Comparison of ENCODE assay signal across 25 mouse cellular contexts in the genomic region with DNA sequence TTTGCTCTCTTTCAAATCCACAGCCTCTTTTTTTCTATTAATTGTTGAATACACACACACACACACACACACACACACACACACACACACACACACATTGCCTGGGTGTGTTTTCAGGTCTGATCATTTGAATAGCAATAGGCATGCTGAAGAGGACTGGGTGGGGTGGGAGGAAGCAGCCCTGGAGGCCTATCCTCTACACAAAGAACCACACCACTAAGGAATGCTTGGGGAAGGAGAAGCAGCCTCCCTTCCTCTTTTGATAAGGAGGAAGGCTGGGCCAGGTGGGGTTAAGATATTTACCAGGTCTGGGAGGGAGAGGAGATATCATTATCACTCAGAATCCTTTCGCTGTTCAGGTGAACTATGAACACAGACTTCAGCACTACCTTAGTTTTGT. TPM values are rescaled to one million over a fixed set of nuclear protein-coding genes. Genes with fewer than 3 reads are reported as not detected.
DNase-seq lines count a peak whose midpoint lies in the region; ATAC-seq and TF ChIP-seq lines count a peak whose summit lies in the region.
"Had no signal": no experiment of that assay in that cellular context is flagged by ENCODE, and none has a peak within 500 bp of the region (broad histone marks: within the 10 kb centered on the region; RNA-seq: fewer than 3 reads in every experiment).

No protein-coding gene starts in this region.

- no peak overlapping the region for H3K27ac ChIP-seq in heart, embryonic 12.5 days (ENCODE audit: poor library complexity, severe bottlenecking)
- peak overlapping the region; percentile 97 for H3K27ac ChIP-seq in ES-E14 (ENCODE audit: insufficient read depth, low read depth, low read length, poor library complexity, severe bottlenecking)
- no peak overlapping the region for H3K27ac ChIP-seq in stomach, embryonic 16.5 days (ENCODE audit: low read length)
- H3K27ac ChIP-seq: embryonic facial prominence, embryonic 12.5 days; forebrain, embryonic 12.5 days; gastrocnemius, adult 2 months; heart, embryonic 10.5 days; heart, embryonic 15.5 days; hindbrain, embryonic 10.5 days; hindbrain, embryonic 14.5 days; kidney, embryonic 15.5 days had no signal

- peaks cover 5% of the 10 kb centered on the region; the same call in 1 of the 2 replicates for H3K4me1 ChIP-seq in heart, embryonic 12.5 days (replicated peaks)
- peaks cover 12 to 41% of the 10 kb centered on the region in 2 experiments for H3K4me1 ChIP-seq in ES-E14 (ENCODE audit: control insufficient read depth in 2 of 2, insufficient read depth in 2 of 2, low read length in 2 of 2, poor library complexity in 1 of 2)
- no peaks in the 10 kb centered on the region for H3K4me1 ChIP-seq in stomach, embryonic 16.5 days (ENCODE audit: control insufficient read depth, insufficient read depth, low read length)
- H3K4me1 ChIP-seq: forebrain, embryonic 12.5 days; heart, embryonic 15.5 days had no signal

- in situ Hi-C loops in ES-E14 (cut with MboI; ENCODE audit: low sequenced_read_pairs in 2 of 2, unreplicated experiment in 2 of 2): no loop called here

- no peaks in the 10 kb centered on the region for H3K27me3 ChIP-seq in heart, embryonic 12.5 days (replicated peaks)
- H3K27me3 ChIP-seq in stomach, embryonic 16.5 days (ENCODE audit: control insufficient read depth, insufficient read depth, low read length): no peaks in the 10 kb centered on the region
- H3K27me3 ChIP-seq: CH12.LX; embryonic facial prominence, embryonic 12.5 days; forebrain, embryonic 12.5 days; heart, embryonic 15.5 days; kidney, embryonic 15.5 days had no signal

- H3K4me2 ChIP-seq in heart, embryonic 12.5 days: no peak overlapping the region
- H3K4me2 ChIP-seq in stomach, embryonic 16.5 days (ENCODE audit: low read depth, low read length): no peak overlapping the region
- H3K4me2 ChIP-seq: embryonic facial prominence, embryonic 12.5 days; forebrain, embryonic 12.5 days; heart, embryonic 15.5 days; hindbrain, embryonic 14.5 days; kidney, embryonic 15.5 days had no signal

- no peak overlapping the region for H3K9ac ChIP-seq in heart, embryonic 12.5 days
- peak overlapping the region; percentile 66; the same call in 1 of the 2 replicates for H3K9ac ChIP-seq in ES-E14 (ENCODE audit: insufficient read depth, low read depth, low read length, poor library complexity, severe bottlenecking)
- H3K9ac ChIP-seq in stomach, embryonic 16.5 days (ENCODE audit: low read length): no peak overlapping the region
- H3K9ac ChIP-seq: embryonic facial prominence, embryonic 12.5 days; forebrain, embryonic 12.5 days; forebrain, postnatal 0 days; heart, embryonic 15.5 days; hindbrain, embryonic 14.5 days; kidney, embryonic 15.5 days had no signal

- 37% methylated on average over 1 of the region's 1 CpGs for WGBS in heart, embryonic 12.5 days
- 41% methylated on average over 1 of the region's 1 CpGs for WGBS in stomach, embryonic 16.5 days

- H3K36me3 ChIP-seq in heart, embryonic 12.5 days: no peaks in the 10 kb centered on the region
- H3K36me3 ChIP-seq in ES-E14 (ENCODE audit: control insufficient read depth, insufficient read depth, low read length, poor library complexity, severe bottlenecking): peaks cover 2% of the 10 kb centered on the region; the same call in 1 of the 2 replicates
- no peaks in the 10 kb centered on the region for H3K36me3 ChIP-seq in stomach, embryonic 16.5 days (ENCODE audit: control insufficient read depth, insufficient read depth, low read length)
- H3K36me3 ChIP-seq: embryonic facial prominence, embryonic 12.5 days; forebrain, embryonic 12.5 days; heart, embryonic 10.5 days; heart, embryonic 15.5 days; hindbrain, embryonic 10.5 days; kidney, embryonic 15.5 days had no signal

- DNase-seq in heart, adult 9 months (ENCODE audit: low spot score in 2 of 2): no peak
- DNase-seq in ES-E14 (ENCODE audit: low read depth, low spot score) (peak; percentile 75), WW6 (ENCODE audit: low read depth, low spot score) (peak; percentile 60)
- DNase-seq in frontal cortex, adult 2 months (ENCODE audit: extremely low spot score in 1 of 2, low spot score in 1 of 2): no peak
- no peak for DNase-seq in adrenal gland, postnatal 14 days
- no peak for DNase-seq in layer of hippocampus, postnatal 10 days (ENCODE audit: low spot score in 2 of 2)
- DNase-seq: adrenal gland, adult 2 months; cerebellum, adult 11-12 months; cerebellum, adult 9-10 months; cerebellum, postnatal 25 days; forebrain, postnatal 0 days; gastrocnemius, adult 2 months; gastrocnemius, postnatal 25 days; kidney, adult 11 months had no signal

- no peak overlapping the region for H3K4me3 ChIP-seq in heart, embryonic 12.5 days
- no peak overlapping the region for H3K4me3 ChIP-seq in ES-E14 (ENCODE audit: insufficient read depth in 1 of 2, low read depth in 1 of 2, low read length in 2 of 2, poor library complexity in 1 of 2, severe bottlenecking in 1 of 2)
- no peak overlapping the region for H3K4me3 ChIP-seq in stomach, embryonic 16.5 days (replicated peaks; ENCODE audit: low read length)
- H3K4me3 ChIP-seq: embryonic facial prominence, embryonic 12.5 days; forebrain, embryonic 12.5 days; gastrocnemius, adult 2 months; heart, embryonic 10.5 days; heart, embryonic 15.5 days; hindbrain, embryonic 10.5 days; kidney, embryonic 15.5 days had no signal

- H3K9me3 ChIP-seq in heart, embryonic 12.5 days (replicated peaks): no peaks in the 10 kb centered on the region
- H3K9me3 ChIP-seq in ES-E14 (ENCODE audit: control insufficient read depth, insufficient read depth, low read depth, low read length): no peaks in the 10 kb centered on the region
- H3K9me3 ChIP-seq in stomach, embryonic 16.5 days (replicated peaks; ENCODE audit: control insufficient read depth, low read length): no peaks in the 10 kb centered on the region
- H3K9me3 ChIP-seq: embryonic facial prominence, embryonic 12.5 days; forebrain, embryonic 12.5 days; heart, embryonic 10.5 days; heart, embryonic 15.5 days; hindbrain, embryonic 10.5 days; kidney, embryonic 15.5 days had no signal

- 0 out of 2 replicates have a peak, but pooled peaks have one; percentile 25 for ATAC-seq in heart, embryonic 12.5 days (ENCODE audit: insufficient number of reproducible peaks, low FRiP score)
- ATAC-seq in stomach, embryonic 16.5 days (ENCODE audit: insufficient read depth, low FRiP score): peak; percentile 56; the same call in 1 of the 2 replicates
- ATAC-seq: forebrain, postnatal 0 days had no signal

TF ChIP-seq in ES-E14, 5 proteins besides CTCF, POLR2A, EP300 and RAD21:
- peak; percentile 65; the same call in 1 of the 2 replicates for TF ChIP-seq ZNF384 (IDR thresholded peaks at IDR 0.05; ENCODE audit: low read depth, low read length)
- no peak for TF ChIP-seq CHD2 (IDR thresholded peaks at IDR 0.05; ENCODE audit: low read depth, low read length)

RNA-seq across cellular contexts. Expression of a gene that starts 19.2 kb away (rescaled TPM):
- 19.6 and 20.1 TPM in 2 replicates for polyA plus RNA-seq in heart, embryonic 12.5 days (2016; fragmentation: Nextera tagmentation; extraction: Ambion mirVana)
- 35.5 and 37.8 TPM in 2 replicates for total RNA-seq in ES-E14 (2012; rRNA removed)
- polyA plus RNA-seq in stomach, embryonic 16.5 days (2015; fragmentation: Nextera tagmentation; extraction: Ambion mirVana): 9.6 and 11.0 TPM in 2 replicates
- 5.4 and 5.5 TPM in 2 replicates for polyA plus RNA-seq in frontal cortex, adult 2 months (2012; rRNA removed)
- total RNA-seq in adrenal gland, postnatal 14 days (2021): 16.2 and 19.7 TPM in 2 replicates
- total RNA-seq in layer of hippocampus, postnatal 10 days (2021): 1 to 10 TPM; 5.9 to 6.4 TPM
- total RNA-seq: CH12.LX; granulocyte monocyte progenitor cell, adult 5-6 weeks had no signal

Comparison
In these comparisons a context has a peak if more than half of its experiments do, and no peak if none do; other contexts are left out.
1. DNase-seq: peak in ES-E14 (single experiment) and WW6 (single experiment); none in heart, adult 9 months (0 of 2), frontal cortex, adult 2 months (0 of 2), adrenal gland, postnatal 14 days (single experiment) and layer of hippocampus, postnatal 10 days (0 of 2).